Mouse (Mus musculus) WW6 (cell line): Measurements from ENCODE around the gene Fnip2.

Source experiments
- DNase-seq: peaks from one replicate; pipeline ENCODE4 v3.0.0-alpha.2; 2013; ENCODE audit warnings: low read depth, low spot score

Gene Fnip2

GRCm38 (mm10) chr3:79415929-79416328 is 151.7 kb downstream of the Fnip2 start:
- no peak for DNase-seq

DNA sequence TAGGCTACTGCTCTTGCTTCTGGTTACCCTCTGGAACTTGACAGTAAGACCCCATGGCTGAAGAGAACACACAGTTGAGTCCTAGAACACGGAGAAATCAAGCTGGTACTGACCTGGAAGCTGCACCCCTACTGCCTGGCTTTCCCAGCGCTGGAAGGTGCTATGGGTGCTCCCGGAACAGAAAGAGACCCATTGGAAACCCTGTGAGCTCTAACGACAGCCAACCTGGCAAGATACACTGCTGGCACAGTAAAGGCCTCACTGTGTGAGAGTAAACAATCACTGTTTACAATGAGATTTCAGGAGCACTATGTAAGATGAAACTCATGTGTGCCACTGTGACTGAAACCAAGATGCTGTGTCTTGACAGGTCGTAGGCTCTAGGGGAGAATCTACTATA is 152.5 kb downstream of the Fnip2 start:
- no peak for DNase-seq

DNA sequence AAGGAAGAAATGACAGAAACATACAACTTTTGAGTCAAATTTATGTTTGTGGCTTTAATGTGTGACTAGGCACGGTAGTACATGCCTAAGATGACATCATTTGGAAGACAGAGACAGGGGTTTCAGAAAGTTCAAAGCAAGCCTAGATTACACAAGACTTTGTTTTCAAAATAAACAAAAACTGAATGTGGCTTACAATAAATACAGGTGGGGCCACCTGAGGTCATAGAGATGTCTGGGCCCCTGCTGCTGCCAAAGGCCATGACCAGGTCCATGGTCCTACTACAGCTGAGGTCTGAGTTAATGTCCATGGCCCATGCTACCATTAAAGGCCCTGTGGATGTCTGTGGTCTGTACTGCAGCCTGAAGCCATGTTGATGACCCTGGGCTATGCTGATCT is 154.1 kb downstream of the Fnip2 start:
- no peak for DNase-seq

GRCm38 (mm10) chr3:79411666-79412065 is 155.9 kb downstream of the Fnip2 start:
- no peak for DNase-seq

GRCm38 (mm10) chr3:79410629-79410995 is 157.0 kb downstream of the Fnip2 start:
- no peak for DNase-seq

GRCm38 (mm10) chr3:79409927-79410628 is 157.5 kb downstream of the Fnip2 start:
- DNase-seq: no peak

DNA sequence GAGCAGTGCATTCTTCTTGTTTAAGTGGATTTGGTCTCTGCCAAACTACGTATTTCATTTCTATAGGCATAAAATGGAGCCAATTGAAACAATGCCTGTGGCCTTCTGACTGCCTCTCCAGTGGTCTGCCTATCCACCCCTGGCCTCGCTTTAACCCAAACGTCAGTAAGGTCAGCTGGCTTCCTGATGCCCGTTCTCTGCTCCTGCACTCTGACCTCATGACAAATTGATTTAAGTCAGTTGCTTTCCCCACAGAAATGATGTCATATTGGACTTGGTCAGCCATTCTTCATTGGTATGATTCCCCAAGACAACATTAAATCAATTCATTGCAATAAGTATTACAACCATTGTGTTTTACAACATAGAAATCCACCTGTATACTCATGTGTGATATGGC is 159.1 kb downstream of the Fnip2 start:
- no peak for DNase-seq
